Mouse (Mus musculus): Measurements from ENCODE around the gene Clp1.
"Not testable (repeated sequence)": the region's sequence is repeated elsewhere in the genome, so short reads cannot be mapped to it uniquely, and the experiment has no call there.

The Clp1 gene

GRCm38 (mm10) chr2:84738271-84738911 is 11.2 kb upstream of the Clp1 start:
- DNase-seq (ENCODE audit: low read depth): no peak

DNA sequence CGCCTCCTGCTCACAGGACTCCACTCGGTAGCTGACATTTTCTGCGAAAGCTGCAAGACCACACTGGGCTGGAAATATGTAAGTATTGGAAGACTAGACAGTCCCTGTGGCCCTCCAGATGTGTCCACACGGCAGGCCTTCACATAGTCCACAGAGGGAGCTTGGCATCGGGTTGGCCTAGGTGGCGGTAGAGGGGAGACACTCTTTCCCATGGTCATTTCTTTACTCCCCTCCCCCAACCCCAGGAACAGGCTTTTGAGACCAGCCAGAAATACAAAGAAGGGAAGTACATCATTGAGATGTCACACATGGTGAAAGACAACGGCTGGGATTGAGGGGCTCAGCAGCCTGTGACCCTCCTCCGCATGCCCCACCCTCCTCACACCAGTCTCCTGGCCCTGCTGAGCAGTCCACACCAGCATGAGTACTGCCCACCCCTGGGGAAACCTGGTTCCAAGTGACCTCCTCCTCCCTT is 10.3 kb upstream of the Clp1 start:
- DNase-seq (ENCODE audit: low read depth): no peak

DNA sequence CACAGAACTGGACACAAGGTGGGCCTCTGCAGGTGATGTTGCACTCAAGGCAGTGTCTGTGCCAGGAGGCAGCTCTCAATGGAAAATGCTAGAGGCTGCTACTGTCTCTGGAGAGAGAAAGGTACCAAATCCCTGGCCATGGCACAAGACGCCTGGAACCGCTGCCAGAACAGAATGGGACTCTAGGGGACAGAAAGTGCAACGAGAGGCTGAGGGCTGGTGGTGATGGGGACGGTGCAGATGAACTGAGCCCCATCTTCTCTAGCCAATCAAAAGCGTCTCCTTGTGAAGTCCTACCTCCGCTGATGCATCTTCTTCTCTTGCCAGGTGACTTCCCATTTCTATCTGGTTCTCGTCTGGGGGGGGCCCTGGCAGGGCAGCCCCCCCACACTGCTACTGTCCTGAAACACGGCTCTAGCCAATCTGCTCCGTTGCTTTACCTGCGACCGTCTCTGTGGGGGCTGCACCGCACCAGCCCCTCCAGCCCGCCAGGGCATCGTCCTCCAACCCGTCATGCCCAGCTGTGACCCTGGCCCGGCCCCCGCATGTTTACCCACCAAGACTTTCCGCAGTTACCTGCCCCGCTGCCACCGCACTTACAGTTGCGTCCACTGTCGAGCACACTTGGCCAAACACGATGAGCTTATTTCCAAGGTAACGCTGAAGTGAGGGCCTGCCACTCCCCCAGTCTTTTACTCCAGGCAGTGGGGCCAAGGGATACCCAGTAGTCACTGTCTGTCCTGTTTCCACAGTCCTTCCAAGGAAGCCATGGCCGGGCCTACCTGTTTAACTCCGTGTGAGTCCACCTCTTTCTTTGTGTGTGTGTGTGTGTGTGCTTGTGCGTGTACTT is 9.4 kb upstream of the Clp1 start:
- DNase-seq (ENCODE audit: low read depth): no peak

DNA sequence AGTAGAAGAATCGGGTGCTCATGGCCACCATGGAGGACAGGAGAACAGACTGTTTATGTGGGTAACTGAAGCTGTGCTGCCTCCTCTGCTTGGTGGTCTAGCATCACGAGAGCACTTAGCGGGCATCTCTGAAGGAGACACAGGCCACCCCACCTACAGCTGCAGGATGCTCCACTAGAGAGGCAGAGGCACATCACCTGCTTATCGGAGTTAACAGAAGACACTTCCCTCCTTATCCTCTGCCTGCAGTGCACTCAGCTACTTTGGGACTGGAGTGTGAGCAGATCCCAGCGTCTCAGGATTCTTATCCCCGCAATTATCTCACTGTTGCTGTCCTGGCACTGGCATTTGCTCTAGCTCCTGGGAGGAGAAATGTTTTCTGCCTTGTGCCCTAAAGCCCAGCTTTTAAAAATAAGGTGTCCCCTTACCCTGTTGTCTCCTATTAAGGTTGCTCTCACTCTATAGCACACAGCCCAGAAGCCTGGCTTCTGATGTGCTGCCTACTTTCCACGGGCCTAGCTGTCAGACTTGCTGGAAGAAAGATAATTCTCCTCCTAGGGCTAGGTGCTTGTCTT is 8.3 kb upstream of the Clp1 start:
- DNase-seq (ENCODE audit: low read depth): no peak

GRCm38 (mm10) chr2:84734919-84735318 is 7.8 kb upstream of the Clp1 start:
- DNase-seq (ENCODE audit: low read depth): no peak

GRCm38 (mm10) chr2:84734351-84734864 is 7.3 kb upstream of the Clp1 start:
- no peak for DNase-seq (ENCODE audit: low read depth)

GRCm38 (mm10) chr2:84733579-84734300 is 6.6 kb upstream of the Clp1 start, which contains the start of gene Ypel4:
Gene Ypel4 (plus strand): TSS chr2:84734058.
- no peak for DNase-seq (ENCODE audit: low read depth)

- DNase-seq (ENCODE audit: low read depth): no peak
Measured at GRCm38 (mm10) chr2:84732394-84732793, 5.2 kb upstream of the Clp1 start.

DNA sequence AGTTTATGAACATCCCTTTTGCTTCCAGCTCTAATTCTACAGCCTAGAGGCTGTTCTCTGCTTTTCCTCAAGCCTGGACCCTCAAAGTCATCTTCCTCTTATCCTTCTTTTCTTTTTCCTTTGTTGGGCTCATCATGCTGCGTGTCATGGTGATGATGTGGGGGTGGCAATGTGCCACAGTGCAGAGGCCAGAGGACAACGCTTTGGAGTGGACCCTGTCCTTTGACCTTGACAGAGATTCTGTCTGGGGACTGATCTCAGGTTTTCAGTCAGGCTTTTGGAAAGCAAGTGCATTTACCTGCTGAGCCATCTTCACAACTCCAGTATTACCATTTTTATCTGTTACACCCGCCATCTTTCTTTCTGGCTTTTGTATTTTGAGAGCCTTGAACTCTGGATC is 4.1 kb upstream of the Clp1 start:
- DNase-seq (ENCODE audit: low read depth): no peak

- DNase-seq (ENCODE audit: low read depth): not testable (repeated sequence)
Measured at GRCm38 (mm10) chr2:84728191-84728590, 1.0 kb upstream of the Clp1 start.

GRCm38 (mm10) chr2:84726716-84727115 is 434 bp downstream of the Clp1 start:
- DNase-seq (ENCODE audit: low read depth): no peak

DNA sequence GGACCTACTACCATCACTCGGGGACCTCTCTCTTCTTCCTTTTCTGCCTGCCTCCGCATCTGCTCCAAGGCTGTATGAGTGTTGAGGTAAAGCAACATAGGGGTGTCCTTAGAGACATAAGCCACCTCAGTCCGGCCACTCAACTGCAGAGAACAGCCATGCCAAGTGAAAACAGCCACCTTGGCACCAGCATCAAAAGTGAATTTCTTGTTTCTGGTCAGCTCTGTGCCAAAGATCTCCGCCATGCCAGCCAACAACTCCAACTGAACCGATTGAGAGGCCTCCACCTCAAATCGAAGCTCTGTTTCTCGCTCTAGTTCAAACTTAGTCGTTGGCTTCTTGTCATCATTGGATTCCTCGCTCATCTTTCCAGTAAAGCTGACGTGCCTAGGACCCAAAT is 1.4 kb downstream of the Clp1 start:
- DNase-seq (ENCODE audit: low read depth): no peak

DNA sequence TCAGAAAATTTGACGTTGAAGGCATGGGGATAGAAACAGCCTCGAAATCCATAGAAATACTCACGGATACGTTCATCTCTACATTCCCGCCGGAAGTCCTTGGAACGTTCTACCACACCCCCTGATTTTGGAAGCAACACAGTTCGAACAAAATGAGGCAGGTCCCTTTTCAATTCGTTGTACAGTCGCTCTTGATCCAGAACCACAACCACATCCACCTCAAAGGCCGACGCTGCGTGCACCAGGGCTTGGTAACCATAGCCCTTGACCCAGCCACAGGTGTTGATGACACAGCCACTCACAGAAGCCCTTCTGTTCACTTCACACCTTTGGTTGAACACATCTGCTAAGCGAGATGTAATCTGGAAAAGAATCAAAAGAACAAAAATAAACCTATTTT is 3.3 kb downstream of the Clp1 start:
- no peak for DNase-seq (ENCODE audit: low read depth)

GRCm38 (mm10) chr2:84721182-84721581 is 6.0 kb downstream of the Clp1 start:
- DNase-seq (ENCODE audit: low read depth): no peak

- no peak for DNase-seq (ENCODE audit: low read depth)
Measured at GRCm38 (mm10) chr2:84720718-84721117, 6.4 kb downstream of the Clp1 start.

DNA sequence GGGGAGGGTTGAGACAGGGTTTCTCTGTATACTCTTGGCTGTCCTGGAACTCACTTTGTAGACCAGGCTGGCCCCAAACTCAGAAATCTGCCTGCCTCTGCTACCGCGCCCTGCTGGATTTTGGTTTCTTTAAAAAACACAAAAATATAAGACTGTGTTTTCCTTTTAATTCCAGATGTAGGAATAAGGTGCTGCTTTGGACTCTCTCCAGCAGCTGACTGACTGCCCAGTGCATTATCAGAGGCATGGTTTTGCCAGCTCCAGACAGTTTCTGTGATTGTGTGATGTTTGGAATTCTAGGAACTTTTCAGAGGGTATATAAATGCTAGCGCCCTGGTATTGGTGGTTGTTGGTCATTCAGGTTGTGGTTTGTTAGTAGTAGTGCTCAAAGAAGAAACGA is 9.8 kb downstream of the Clp1 start:
- no peak for DNase-seq (ENCODE audit: low read depth)

GRCm38 (mm10) chr2:84716423-84717355 is 10.5 kb downstream of the Clp1 start:
- DNase-seq (ENCODE audit: low read depth): no peak

- peak; percentile 94 for DNase-seq (ENCODE audit: low read depth)
Measured at GRCm38 (mm10) chr2:84715562-84716361, 11.4 kb downstream of the Clp1 start.

- peak; percentile 91 for DNase-seq (ENCODE audit: low read depth)
Measured at GRCm38 (mm10) chr2:84714811-84715561, 12.2 kb downstream of the Clp1 start, which contains the start of gene Zdhhc5. Gene Zdhhc5 (minus strand): TSS chr2:84715180.

Measured in fibroblast of lung, adult 2 months (primary cell).